Mouse (Mus musculus) adrenal gland, postnatal 4 days (tissue): ENCODE results near the gene Olfr718-ps1. TPM values are rescaled to one million over a fixed set of nuclear protein-coding genes. Genes with fewer than 3 reads are reported as not detected.

Experiments
- DNase-seq, 2 experiments: peaks; one replicate each; pipeline ENCODE4 v3.0.0; 2021 to 2022; ENCODE audit warnings: low spot score in 2 of 2, mixed read lengths in 2 of 2
- microRNA-seq: library from miRNA; unstranded; fragments of <30 nt; microRNA quantifications from one replicate; pipeline ENCODE4 v1.2.0, GENCODE M21; 2021
- total RNA-seq, 2 experiments: library from RNA; stranded (reverse); gene quantifications; 2 replicates each; pipeline ENCODE4 v1.2.3; 2021

Gene Olfr718-ps1
- total RNA-seq, 2 experiments from 2014 or later = 0.11 to 0.17 TPM

DNA sequence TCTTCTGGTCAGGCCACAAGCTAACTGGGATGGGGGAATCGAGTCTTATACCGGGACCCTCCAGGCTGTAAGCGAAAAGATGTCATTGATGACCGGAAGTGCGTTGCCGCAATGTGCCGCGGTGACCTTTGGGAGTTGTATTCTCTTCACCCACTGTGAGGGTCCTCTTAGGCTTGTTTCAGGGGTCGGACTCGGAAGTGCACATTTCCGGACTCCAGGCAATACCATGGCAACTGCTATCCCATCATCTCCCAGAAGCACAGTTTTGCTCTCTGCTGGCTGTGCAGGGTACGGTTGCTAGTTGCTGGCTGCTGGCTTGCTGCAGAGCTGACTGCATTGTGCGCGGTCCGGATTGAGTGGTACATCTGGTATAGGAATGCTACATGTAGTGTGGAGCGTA, 18.3 kb downstream of the Olfr718-ps1 start:
- no peak for DNase-seq

DNA sequence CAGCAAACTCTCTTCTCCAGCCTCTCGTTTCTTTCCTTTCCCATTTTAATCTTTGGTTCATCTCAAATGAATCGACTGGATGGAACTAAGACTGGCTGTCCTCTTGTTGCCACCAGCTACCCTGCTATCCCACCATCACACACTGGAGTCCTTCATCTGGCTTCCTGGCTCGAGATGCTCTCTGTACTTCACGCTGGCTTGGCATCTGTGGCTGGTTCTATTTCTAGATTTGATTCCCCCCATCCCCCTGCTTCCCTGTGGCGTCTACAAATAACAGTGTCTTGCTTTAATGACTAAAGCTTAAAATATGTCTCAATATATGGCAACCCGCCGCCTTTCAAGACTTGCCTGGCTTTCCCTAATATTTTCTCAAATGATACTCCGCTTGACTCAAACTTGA, 19.5 kb downstream of the Olfr718-ps1 start:
- no peak for DNase-seq

DNA sequence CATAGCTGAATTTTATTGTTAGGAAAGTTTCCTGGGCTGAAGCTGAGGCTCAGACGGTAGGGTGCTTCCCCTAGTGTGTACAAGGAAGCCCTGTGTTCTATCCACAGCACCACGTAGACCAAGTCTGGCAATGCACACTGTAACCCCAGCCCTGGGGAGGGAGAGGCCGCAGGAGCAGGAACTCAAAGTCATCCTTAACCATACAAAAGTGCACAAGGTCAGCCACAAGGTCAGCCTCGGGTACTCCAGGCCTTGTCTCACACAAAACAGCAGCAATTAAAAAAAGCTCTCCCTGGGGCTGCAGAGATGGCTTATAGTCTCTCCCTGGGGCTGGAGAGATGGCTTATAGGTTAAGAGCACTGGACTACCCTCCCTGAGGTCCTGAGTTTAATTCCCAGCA, 20.5 kb downstream of the Olfr718-ps1 start:
- no peak for DNase-seq

DNA sequence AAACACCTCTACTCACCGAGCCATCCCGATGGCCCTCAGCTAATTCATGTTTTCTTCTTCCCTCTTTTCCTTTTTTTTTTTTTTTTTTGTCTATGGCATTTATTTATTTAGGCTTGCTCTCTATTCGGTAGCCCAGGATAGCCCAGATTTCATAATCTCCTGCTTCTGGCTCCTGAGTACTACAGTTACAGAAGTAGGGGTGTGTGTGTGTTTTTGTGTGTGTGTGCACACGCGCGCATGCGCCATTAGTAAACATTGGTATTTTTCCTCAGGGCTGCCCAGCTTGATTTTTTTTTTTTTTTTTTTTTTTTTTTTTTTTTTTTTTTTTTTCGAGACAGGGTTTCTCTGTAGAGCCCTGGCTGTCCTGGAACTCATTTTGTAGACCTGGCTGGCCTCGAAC, 21.3 kb downstream of the Olfr718-ps1 start:
- no peak for DNase-seq

DNA sequence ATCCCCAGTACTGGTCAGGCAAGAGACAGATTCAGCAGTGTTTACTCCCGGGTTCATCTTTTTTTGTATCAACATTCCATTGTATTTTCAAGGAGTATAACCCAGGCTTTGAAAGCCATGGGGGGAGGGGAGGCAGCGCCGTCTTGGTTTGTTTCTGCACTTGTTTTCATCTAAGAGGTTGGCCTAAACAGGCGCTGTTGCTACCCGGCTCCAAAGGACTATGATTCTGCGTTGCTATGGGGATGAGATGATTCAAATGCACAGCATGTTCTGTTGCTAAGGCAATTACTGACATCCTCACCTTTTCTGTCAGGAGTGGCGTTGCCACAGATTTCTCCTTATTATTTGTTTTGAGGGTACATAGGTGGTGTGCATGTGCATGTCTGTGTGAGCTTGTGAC, 21.8 kb downstream of the Olfr718-ps1 start:
- no peak for DNase-seq

DNA sequence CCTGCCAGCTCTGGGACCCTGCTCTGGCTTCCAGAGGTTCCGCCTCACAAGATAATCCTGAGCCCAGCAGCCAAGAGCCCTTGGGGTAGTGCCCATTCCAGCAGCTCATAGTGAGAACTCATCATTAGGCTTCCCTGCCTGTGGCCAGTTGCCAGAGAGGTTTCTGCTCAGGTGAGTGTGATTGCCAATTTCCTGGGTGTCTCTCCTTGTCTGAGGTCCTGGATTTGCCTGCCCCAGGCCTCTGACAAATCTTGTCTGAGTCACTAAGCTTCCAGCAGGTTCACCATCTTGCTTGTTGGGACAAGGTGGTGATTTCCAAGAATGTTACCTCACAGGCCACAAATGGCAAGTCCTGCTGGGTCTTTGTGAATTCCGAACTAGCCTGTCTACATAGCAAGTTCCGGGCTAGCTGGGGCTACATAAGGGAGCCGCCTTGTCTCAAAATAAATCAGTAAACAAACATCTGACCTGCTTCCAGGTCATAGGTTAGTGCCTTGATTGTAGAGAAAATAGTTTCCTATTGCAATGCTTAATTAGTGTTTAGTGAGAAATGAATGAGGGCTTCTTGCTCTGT, 22.5 kb downstream of the Olfr718-ps1 start:
- no peak for DNase-seq

DNA sequence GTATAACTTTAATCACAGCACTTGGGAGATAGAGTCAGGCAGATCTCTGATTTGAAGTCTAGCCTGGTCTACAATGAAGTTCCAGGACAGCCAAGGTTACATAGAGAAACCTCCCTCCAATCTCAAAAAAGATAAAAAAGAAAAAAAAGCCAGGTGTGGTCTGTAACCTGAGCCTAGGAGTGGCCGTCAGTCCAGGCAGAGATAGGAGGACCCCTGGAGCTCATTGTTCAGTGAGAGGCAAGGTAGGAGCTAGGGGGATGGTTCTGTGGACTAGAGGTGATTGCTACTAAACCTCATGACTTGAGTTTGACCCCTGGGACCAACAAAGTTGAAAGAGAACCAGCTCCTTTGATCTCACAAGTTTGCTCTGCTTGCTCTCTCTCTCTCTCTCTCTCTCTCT, 24.7 kb downstream of the Olfr718-ps1 start:
- DNase-seq = no peak

DNA sequence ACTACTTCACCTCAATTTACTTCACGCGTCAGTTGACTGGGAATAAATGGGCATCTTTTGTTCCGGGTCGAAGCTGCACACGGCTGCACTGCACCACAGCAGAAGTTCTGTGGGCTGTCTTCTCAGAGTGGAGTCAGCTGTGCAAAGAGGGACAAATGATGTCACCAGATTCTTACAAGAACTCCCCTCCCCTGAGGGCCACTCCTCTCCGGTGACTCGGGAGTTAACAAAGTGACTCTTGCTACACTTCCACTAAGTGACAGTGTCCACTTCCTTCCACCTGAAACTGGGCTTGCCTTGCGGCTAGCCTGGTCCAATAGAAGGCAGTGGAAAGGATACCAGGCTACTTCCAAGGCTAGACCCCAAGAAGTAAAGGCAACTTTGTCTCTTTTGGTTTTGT, 25.3 kb downstream of the Olfr718-ps1 start:
- DNase-seq = no peak

DNA sequence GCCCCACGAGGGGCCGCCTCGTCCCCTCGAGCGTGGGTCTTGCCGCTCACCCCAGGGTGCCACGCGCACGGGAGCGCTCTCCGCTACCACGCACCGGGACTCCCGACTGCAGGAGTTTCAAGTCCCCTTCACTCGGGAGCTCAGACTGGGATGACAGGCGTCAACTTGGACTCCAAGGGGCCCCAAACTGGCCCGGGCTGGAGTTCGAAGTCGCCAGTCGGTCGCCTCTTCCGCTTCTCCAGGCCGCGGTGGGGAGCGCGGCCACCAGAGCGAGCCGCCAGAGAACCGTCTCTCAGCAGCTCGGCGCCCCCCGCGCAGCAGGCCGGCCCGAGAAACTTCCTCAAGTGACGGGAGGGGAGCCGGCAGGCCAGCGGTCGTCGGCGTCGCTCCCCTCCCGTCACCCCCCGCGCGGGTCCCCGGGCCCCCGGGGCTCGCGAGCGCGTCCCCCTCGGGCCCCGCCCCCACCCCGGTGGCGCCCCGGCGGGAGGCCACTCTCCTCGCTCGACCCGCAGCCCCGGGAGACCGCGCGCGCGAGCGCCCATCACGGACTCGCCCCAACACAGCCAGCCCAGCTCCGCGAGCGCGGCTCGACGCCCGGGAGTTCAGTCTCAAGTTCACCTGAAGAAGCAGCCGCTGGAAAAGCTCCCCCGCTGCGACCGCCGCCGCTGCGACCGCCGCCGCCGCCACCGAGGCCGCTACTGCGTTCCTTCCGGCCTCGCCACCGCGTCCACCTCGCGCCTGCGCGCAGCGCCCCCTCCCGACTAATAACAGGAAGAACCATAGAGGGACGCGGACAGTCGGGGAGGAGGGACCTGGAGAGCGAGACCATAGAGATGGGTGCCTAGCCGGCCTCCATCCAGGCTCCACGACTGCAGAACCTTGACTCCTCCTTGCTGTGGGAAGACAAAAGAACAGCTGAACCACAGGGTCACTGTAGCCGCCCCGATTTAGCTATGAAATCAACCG, 34.8 kb downstream of the Olfr718-ps1 start, which contains the start of gene Rnf216:
TSS of gene Rnf216 (minus strand) at position 714 of the 966 bp plus-strand sequence.
- peak; percentile 86 to 93 for DNase-seq

DNA sequence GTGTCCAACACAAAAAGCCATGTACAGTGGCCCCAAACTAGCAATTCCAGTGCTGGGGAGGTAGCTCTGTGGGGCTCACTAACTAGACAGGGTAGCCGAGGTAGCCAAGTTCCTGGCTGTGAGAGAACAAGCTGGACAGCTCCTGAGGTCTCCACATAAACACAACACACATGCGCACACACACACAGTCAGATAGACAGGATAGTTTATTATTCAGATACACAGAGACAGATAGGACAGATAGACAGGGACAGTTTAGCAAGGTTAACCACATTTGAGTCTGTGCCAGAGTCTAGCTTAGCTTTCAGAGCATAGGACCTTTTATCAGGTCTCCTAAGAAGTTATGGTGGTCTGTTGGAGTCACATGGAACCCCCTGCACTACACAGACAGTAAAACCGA, 40.5 kb downstream of the Olfr718-ps1 start:
- no peak for DNase-seq

DNA sequence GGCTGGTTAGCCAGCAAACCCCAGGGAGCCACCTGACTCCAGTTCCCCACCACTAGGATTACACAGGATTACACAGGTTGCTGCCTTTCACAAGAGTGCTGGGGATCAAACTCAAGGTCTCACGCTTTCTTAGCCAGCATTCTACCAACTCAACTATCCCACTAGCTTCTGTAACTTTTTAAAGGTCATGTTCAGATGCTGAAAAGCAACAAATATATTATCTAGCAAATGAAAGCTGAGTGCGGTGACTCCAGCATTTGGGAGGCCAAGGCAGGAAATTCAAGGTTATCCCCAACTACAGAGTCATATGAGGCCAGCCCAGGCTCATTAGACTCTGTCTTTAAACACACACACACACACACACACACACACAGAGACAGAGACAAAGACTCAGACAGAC, 44.1 kb downstream of the Olfr718-ps1 start:
- no peak for DNase-seq

DNA sequence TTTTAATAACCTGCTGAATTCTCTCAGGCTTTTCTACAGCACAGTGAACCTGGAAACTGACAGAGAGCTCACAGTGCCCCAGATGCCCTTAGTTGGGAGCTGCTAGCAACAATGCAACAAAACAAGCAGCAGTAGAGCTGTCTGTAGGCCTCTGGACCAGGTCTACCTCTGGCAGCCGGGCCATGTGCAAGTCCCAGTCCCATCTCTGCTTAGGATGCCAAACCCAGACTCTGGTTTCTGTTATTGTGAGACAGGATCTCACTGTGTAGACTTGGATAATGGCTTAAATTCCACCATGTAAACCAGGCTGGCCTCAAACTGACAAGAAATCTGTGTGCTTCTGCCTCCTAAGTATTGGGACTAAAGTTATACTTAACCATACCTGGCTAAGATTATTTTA, 45.8 kb downstream of the Olfr718-ps1 start:
- DNase-seq = no peak

DNA sequence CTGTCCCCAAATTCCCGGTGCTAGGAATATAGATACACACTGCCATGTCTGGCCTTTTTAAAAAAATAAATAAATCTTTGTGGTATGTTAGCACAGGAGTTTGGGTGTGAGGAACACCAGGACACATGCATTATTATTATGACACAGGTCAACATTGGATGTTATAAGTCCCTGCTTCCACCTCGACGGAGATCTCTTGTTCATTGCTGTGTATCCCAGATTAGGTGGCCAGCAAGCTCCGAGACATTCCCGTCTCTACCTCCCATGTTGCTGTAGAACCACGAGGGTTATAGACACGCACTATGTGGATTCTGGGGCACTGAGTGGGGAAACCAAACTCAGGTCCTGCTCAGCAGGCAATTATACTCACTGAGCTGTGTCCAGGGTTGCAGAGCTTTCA, 52.1 kb downstream of the Olfr718-ps1 start:
- no peak for DNase-seq

DNA sequence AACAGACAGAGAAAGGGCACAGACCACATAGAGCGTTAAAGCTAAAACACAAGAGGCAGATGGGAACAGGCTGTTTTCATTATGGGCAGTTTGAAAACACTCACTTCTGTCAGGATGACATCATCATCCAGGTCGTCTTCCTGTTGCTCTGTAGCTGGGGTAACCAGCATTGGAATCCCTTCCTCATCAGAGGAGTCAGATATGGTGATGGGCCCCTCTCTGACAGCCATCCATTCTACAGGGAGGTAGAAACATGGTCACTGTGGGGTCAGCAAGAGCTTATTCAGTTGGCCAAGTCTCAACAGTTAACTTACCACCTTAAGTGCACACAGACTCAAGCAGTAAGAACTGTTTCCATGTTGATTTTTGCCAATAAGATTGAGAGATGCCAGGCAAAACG, 54.5 kb downstream of the Olfr718-ps1 start:
- no peak for DNase-seq

DNA sequence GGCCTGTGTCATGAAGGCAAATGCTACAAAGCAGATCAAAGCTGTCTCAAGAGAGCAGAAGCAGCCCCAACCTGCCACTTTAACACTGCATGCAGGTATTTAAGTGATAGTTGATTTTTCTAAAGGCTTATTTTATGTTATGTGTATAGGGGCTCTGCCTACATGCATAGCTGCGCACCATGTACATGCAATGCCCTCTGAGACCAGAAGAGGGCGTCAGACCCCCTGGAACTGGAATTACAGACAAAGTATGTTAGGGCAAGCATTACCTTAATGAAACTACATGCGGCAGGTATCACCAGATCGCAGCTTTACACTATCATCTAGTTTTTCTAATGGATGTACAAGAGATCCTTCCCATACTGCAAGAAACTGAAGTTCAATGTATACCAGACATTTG, 62.5 kb downstream of the Olfr718-ps1 start:
- peak in 1 of 2 experiments; percentile 24 for DNase-seq

Small RNA genes lying within 50 kb of the gene (microRNA-seq; reads per million reads assigned to microRNA genes)
- not detected for gene Gm44405

Other genes starting within 250 kb of the Olfr718-ps1 start
- 1,000 to 10,000 TPM; 3,089 to 3,273 TPM for gene Actb, start 240.8 kb downstream of the Olfr718-ps1 start, total RNA-seq
- 100 to 1,000 TPM; 122 to 151 TPM for gene Fscn1, start 187.2 kb downstream of the Olfr718-ps1 start, total RNA-seq
- 10 to 100 TPM; 59.9 to 60.5 TPM for gene Rnf216, start 34.6 kb downstream of the Olfr718-ps1 start, total RNA-seq
- 10 to 100 TPM; 24.0 to 27.5 TPM for gene Rbak, start 33.2 kb upstream of the Olfr718-ps1 start, total RNA-seq
- not detected for gene Spdye4b, start 33.4 kb upstream of the Olfr718-ps1 start, total RNA-seq
- gene Spdye4a, start 79.3 kb upstream of the Olfr718-ps1 start, total RNA-seq = not detected
- 10 to 100 TPM; 24.8 to 29.1 TPM for gene Zfp12, start 87.6 kb upstream of the Olfr718-ps1 start, total RNA-seq
- 10 to 100 TPM; 12.3 to 14.1 TPM for gene Zfp316, start 122.4 kb upstream of the Olfr718-ps1 start, total RNA-seq
- gene Zfp853, start 146.0 kb upstream of the Olfr718-ps1 start, total RNA-seq = 1 to 10 TPM; 1.1 to 1.5 TPM
- 10 to 100 TPM; 29.5 to 30.9 TPM for gene E130309D02Rik, start 167.8 kb upstream of the Olfr718-ps1 start, total RNA-seq
- 10 to 100 TPM; 64.3 to 72.7 TPM for gene Zdhhc4, start 181.7 kb upstream of the Olfr718-ps1 start, total RNA-seq
- 1 to 10 TPM; 1.2 TPM for gene Grid2ip, start 209.8 kb upstream of the Olfr718-ps1 start, total RNA-seq